Mouse (Mus musculus) kidney, postnatal 10 days (tissue): ENCODE measurements around the gene Cpsf2.
A peak's percentile ranks its signal among the peaks of the same experiment; 100 is the strongest.

Source experiments
- DNase-seq: peaks from one replicate; pipeline ENCODE4 v3.0.0; 2021; ENCODE audit warnings: mixed read lengths

Cpsf2 gene

GRCm38 (mm10) chr12:101981559-101981958 lies 5.8 kb downstream of the Cpsf2 start:
- DNase-seq, result no peak

- no peak for DNase-seq
Observed at GRCm38 (mm10) chr12:101982977-101983376, 7.2 kb downstream of the Cpsf2 start.

- DNase-seq, result peak; percentile 17
Observed at GRCm38 (mm10) chr12:101985110-101985509, 9.3 kb downstream of the Cpsf2 start.

- DNase-seq, result no peak
Observed at GRCm38 (mm10) chr12:101987659-101988058, 11.9 kb downstream of the Cpsf2 start.

GRCm38 (mm10) chr12:101994576-101995467 lies 19.0 kb downstream of the Cpsf2 start:
- DNase-seq, result no peak

- DNase-seq, result no peak
Observed at GRCm38 (mm10) chr12:101998929-101999328, 23.1 kb downstream of the Cpsf2 start.

- DNase-seq, result no peak
Observed at GRCm38 (mm10) chr12:102000785-102001184, 25.0 kb downstream of the Cpsf2 start.

GRCm38 (mm10) chr12:102008111-102008977 lies 32.6 kb downstream of the Cpsf2 start:
- DNase-seq, result no peak

GRCm38 (mm10) chr12:102009551-102009950 lies 33.8 kb downstream of the Cpsf2 start:
- DNase-seq, result no peak

GRCm38 (mm10) chr12:102014411-102014810 lies 38.6 kb downstream of the Cpsf2 start:
- DNase-seq, result no peak

GRCm38 (mm10) chr12:102015127-102015526 lies 39.3 kb downstream of the Cpsf2 start:
- no peak for DNase-seq

- no peak for DNase-seq
Observed at GRCm38 (mm10) chr12:102021923-102022322, 46.1 kb downstream of the Cpsf2 start.

- DNase-seq, result no peak
Observed at GRCm38 (mm10) chr12:102029184-102029583, 53.4 kb downstream of the Cpsf2 start.

- DNase-seq, result no peak
Observed at GRCm38 (mm10) chr12:102029892-102030446, 54.2 kb downstream of the Cpsf2 start.

GRCm38 (mm10) chr12:102034934-102035333 lies 59.1 kb downstream of the Cpsf2 start:
- DNase-seq, result no peak

GRCm38 (mm10) chr12:102039861-102040260 lies 64.1 kb downstream of the Cpsf2 start:
- DNase-seq, result no peak

- DNase-seq, result no peak
Observed at GRCm38 (mm10) chr12:102041699-102042098, 65.9 kb downstream of the Cpsf2 start.

GRCm38 (mm10) chr12:102042247-102042646 lies 66.5 kb downstream of the Cpsf2 start:
- no peak for DNase-seq

GRCm38 (mm10) chr12:102043840-102044239 lies 68.1 kb downstream of the Cpsf2 start:
- no peak for DNase-seq

GRCm38 (mm10) chr12:102054155-102054554 lies 78.4 kb downstream of the Cpsf2 start:
- DNase-seq, result no peak

- no peak for DNase-seq
Observed at GRCm38 (mm10) chr12:102055758-102056157, 80.0 kb downstream of the Cpsf2 start.
